Mouse (Mus musculus): ENCODE measurements at regions not wholly inside any gene's neighbourhood (a gene's known extent, or its start where the extent isn't known, plus 50 kb on each side); places are given as distances from the start of the nearest gene placed in this dataset.

GRCm38 (mm10) chr12:99628421-99628820, 65.0 kb upstream of the Foxn3 start:
- Histone ChIP-seq H3K4me1 (ENCODE audit: insufficient read depth) (peaks cover 9% of the 10 kb centered on the region), H3K9ac (replicated peaks) (no peak overlapping the region), H3K4me2 (ENCODE audit: low read depth, low read length) (peak overlapping the region; percentile 81; the same call in 1 of the 2 replicates), H3K4me3 (ENCODE audit: low read depth, low read length) (no peak overlapping the region), H3K9me3 (ENCODE audit: low read length) (no peaks in the 10 kb centered on the region), H3K27me3 (ENCODE audit: insufficient read depth, low read length) (no peaks in the 10 kb centered on the region; the same call in 1 of the 2 replicates), H3K36me3 (replicated peaks; ENCODE audit: insufficient read depth, low read length) (no peaks in the 10 kb centered on the region), H3K27ac (ENCODE audit: low read depth) (peak overlapping the region; percentile 5; the same call in 1 of the 2 replicates)
- no peak for ATAC-seq
- TF ChIP-seq CTCF (IDR thresholded peaks at IDR 0.05; ENCODE audit: low read depth) (no peak), EP300 (IDR thresholded peaks at IDR 0.05; ENCODE audit: low read depth) (no peak)
- no peak for DNase-seq
- WGBS (ENCODE audit: insufficient replicate concordance), result 68% methylated on average over 3 of the region's 3 CpGs

GRCm38 (mm10) chr12:99627898-99628231, 64.5 kb upstream of the Foxn3 start:
- ATAC-seq (peak; percentile 96), DNase-seq (peak; percentile 89)
- H3K4me1 ChIP-seq (ENCODE audit: insufficient read depth), result peaks cover 9% of the 10 kb centered on the region
- H3K4me3 ChIP-seq (ENCODE audit: low read depth, low read length), result peak overlapping the region; percentile 58
- H3K9ac ChIP-seq (replicated peaks), result peak overlapping the region; percentile 18; the same call in 1 of the 2 replicates
- WGBS (ENCODE audit: insufficient replicate concordance), result 0% methylated on average over 25 of the region's 30 CpGs
- TF ChIP-seq CTCF (IDR thresholded peaks at IDR 0.05; ENCODE audit: low read depth) (no peak), EP300 (IDR thresholded peaks at IDR 0.05; ENCODE audit: low read depth) (no peak)
- peak overlapping the region; percentile 81 for H3K4me2 ChIP-seq (ENCODE audit: low read depth, low read length)
- peak overlapping the region; percentile 5; the same call in 1 of the 2 replicates for H3K27ac ChIP-seq (ENCODE audit: low read depth)
- no peaks in the 10 kb centered on the region for H3K36me3 ChIP-seq (replicated peaks; ENCODE audit: insufficient read depth, low read length)
- no peaks in the 10 kb centered on the region for H3K9me3 ChIP-seq (ENCODE audit: low read length)
- no peaks in the 10 kb centered on the region; the same call in 1 of the 2 replicates for H3K27me3 ChIP-seq (ENCODE audit: insufficient read depth, low read length)

DNA sequence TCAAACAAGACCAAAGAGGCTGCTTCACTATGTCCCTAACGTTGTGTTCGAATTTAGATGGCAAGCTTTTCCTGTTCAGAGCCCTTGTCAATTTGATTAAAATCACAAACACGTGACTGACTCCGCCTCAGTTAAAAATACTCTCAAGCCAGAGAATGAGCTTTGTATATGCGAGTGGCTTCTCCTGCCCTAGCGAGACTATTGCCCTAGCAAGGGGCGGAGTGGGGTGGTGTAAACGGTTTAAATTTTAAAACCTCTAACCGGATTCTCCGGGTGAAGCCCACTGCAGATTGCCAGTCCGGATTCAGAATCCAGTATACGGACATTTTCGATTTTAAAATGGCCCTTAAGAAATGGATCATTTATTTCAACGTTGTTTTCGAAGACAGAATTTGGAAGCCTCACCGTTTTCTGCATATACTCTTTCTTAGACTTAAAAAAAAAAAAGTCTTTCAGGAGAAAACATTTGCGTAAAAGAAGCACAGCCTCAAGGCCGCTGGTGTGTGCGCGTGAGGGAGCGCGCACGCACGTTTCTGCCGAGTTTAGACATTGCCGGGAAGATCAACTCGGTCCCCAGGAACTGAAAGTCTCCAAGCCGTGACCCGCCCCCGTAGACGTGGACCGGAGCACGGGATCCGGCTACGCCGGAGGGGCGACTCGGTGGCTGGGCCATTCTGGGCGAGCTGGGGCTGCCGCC, 64.0 kb upstream of the Foxn3 start:
- TF ChIP-seq CTCF (IDR thresholded peaks at IDR 0.05; ENCODE audit: low read depth) (no peak), EP300 (IDR thresholded peaks at IDR 0.05; ENCODE audit: low read depth) (no peak)

DNA sequence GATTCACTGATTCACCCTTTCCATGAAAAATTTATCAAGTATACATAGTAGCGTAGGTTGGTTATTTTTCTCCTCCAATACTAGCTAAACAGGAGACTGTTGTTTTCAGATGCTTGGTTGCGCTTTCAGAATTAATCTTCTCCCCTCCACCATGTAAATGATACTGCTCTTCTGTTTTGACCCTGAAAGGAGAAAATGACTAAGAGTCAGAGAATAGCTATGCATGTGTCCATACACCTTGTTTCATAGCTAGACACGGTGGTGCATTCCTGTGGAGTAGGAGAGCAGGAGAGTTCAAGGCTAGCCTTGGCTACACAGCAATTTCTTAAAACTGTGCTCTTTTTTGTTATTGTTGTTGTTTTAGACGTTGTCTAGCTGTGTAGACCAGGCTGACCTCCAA, 62.8 kb upstream of the Foxn3 start:
- H3K27ac ChIP-seq (ENCODE audit: low read depth), result no peak overlapping the region
- H3K4me2 ChIP-seq (ENCODE audit: low read depth, low read length), result no peak overlapping the region
- WGBS (ENCODE audit: insufficient replicate concordance), result 75% methylated on average over 4 of the region's 4 CpGs
- H3K4me3 ChIP-seq (ENCODE audit: low read depth, low read length), result no peak overlapping the region
- H3K9me3 ChIP-seq (ENCODE audit: low read length), result no peaks in the 10 kb centered on the region
- H3K9ac ChIP-seq (replicated peaks), result no peak overlapping the region
- H3K27me3 ChIP-seq (ENCODE audit: insufficient read depth, low read length), result no peaks in the 10 kb centered on the region; the same call in 1 of the 2 replicates
- ATAC-seq, result no peak
- no peaks in the 10 kb centered on the region for H3K36me3 ChIP-seq (replicated peaks; ENCODE audit: insufficient read depth, low read length)
- no peak for TF ChIP-seq CTCF (IDR thresholded peaks at IDR 0.05; ENCODE audit: low read depth)
- TF ChIP-seq EP300 (IDR thresholded peaks at IDR 0.05; ENCODE audit: low read depth), result no peak
- peaks cover 9% of the 10 kb centered on the region for H3K4me1 ChIP-seq (ENCODE audit: insufficient read depth)
- DNase-seq, result no peak

More for the DNA sequence above, 64.0 kb upstream of the Foxn3 start:
- no peaks in the 10 kb centered on the region; the same call in 1 of the 2 replicates for H3K27me3 ChIP-seq (ENCODE audit: insufficient read depth, low read length)
- H3K4me3 ChIP-seq (ENCODE audit: low read depth, low read length), result peak overlapping the region; percentile 58
- H3K27ac ChIP-seq (ENCODE audit: low read depth), result no peak overlapping the region
- peak overlapping the region; percentile 18; the same call in 1 of the 2 replicates for H3K9ac ChIP-seq (replicated peaks)
- H3K9me3 ChIP-seq (ENCODE audit: low read length), result no peaks in the 10 kb centered on the region
- H3K4me1 ChIP-seq (ENCODE audit: insufficient read depth), result peaks cover 9% of the 10 kb centered on the region
- 2% methylated on average over 40 of the region's 40 CpGs for WGBS (ENCODE audit: insufficient replicate concordance)
- no peak for DNase-seq
- peak overlapping the region; percentile 81 for H3K4me2 ChIP-seq (ENCODE audit: low read depth, low read length)
- H3K36me3 ChIP-seq (replicated peaks; ENCODE audit: insufficient read depth, low read length), result no peaks in the 10 kb centered on the region
- ATAC-seq, result no peak

GRCm38 (mm10) chr12:99625094-99625493, 61.7 kb upstream of the Foxn3 start:
- Histone ChIP-seq H3K9ac (replicated peaks) (no peak overlapping the region), H3K27ac (ENCODE audit: low read depth) (no peak overlapping the region), H3K27me3 (ENCODE audit: insufficient read depth, low read length) (no peaks in the 10 kb centered on the region; the same call in 1 of the 2 replicates), H3K9me3 (ENCODE audit: low read length) (no peaks in the 10 kb centered on the region), H3K4me3 (ENCODE audit: low read depth, low read length) (no peak overlapping the region), H3K4me2 (ENCODE audit: low read depth, low read length) (no peak overlapping the region), H3K36me3 (replicated peaks; ENCODE audit: insufficient read depth, low read length) (no peaks in the 10 kb centered on the region), H3K4me1 (ENCODE audit: insufficient read depth) (peaks cover 9% of the 10 kb centered on the region)
- WGBS (ENCODE audit: insufficient replicate concordance), result 55% methylated on average over 9 of the region's 9 CpGs
- ATAC-seq, result no peak
- no peak for DNase-seq
- no peak for TF ChIP-seq EP300 (IDR thresholded peaks at IDR 0.05; ENCODE audit: low read depth)
- no peak for TF ChIP-seq CTCF (IDR thresholded peaks at IDR 0.05; ENCODE audit: low read depth)

GRCm38 (mm10) chr12:99622238-99622637, 58.9 kb upstream of the Foxn3 start:
- no peak overlapping the region for H3K27ac ChIP-seq (ENCODE audit: low read depth)
- no peaks in the 10 kb centered on the region; the same call in 1 of the 2 replicates for H3K27me3 ChIP-seq (ENCODE audit: insufficient read depth, low read length)
- DNase-seq, result no peak
- H3K4me3 ChIP-seq (ENCODE audit: low read depth, low read length), result no peak overlapping the region
- no peak overlapping the region for H3K9ac ChIP-seq (replicated peaks)
- no peaks in the 10 kb centered on the region for H3K9me3 ChIP-seq (ENCODE audit: low read length)
- 47% methylated on average over 2 of the region's 2 CpGs for WGBS (ENCODE audit: insufficient replicate concordance)
- peaks cover 2% of the 10 kb centered on the region; the same call in 1 of the 2 replicates for H3K4me1 ChIP-seq (ENCODE audit: insufficient read depth)
- H3K36me3 ChIP-seq (replicated peaks; ENCODE audit: insufficient read depth, low read length), result no peaks in the 10 kb centered on the region
- no peak for TF ChIP-seq CTCF (IDR thresholded peaks at IDR 0.05; ENCODE audit: low read depth)
- H3K4me2 ChIP-seq (ENCODE audit: low read depth, low read length), result no peak overlapping the region
- no peak for ATAC-seq

Data from liver, postnatal 0 days (tissue).